Mouse (Mus musculus) erythroblast, embryonic 14.5 days (primary cell): ENCODE data around the gene Mgst2. TPM values are rescaled to one million over a fixed set of nuclear protein-coding genes. Genes with fewer than 3 reads are reported as not detected.

Experiments
- H3K27me3 ChIP-seq: 2 replicates; pipeline ENCODE4 v1.6.1; 2012; ENCODE audit warnings: inconsistent platforms; ENCODE audit not compliant: control insufficient read depth
- H3K36me3 ChIP-seq: 2 replicates; pipeline ENCODE4 v1.6.1; 2012; ENCODE audit warnings: mild to moderate bottlenecking, inconsistent platforms; ENCODE audit not compliant: control insufficient read depth
- H3K4me1 ChIP-seq: 2 replicates; pipeline ENCODE4 v1.6.1; 2012; ENCODE audit warnings: inconsistent platforms; ENCODE audit not compliant: control insufficient read depth
- H3K4me3 ChIP-seq: replicated peaks from 2 replicates; pipeline ENCODE3; 2012; ENCODE audit warnings: moderate library complexity, mild to moderate bottlenecking, inconsistent platforms
- H3K9me3 ChIP-seq: 2 replicates; pipeline ENCODE4 v1.6.1; 2012; ENCODE audit warnings: low read length, inconsistent platforms, mixed read lengths; ENCODE audit not compliant: control insufficient read depth
- GATA1 ChIP-seq: IDR thresholded peaks from 2 replicates; pipeline ENCODE4 v1.6.1; 2012; ENCODE audit warnings: low read length, inconsistent platforms, mixed read lengths
- TAL1 ChIP-seq: IDR thresholded peaks from 3 replicates; pipeline ENCODE4 v1.6.1; 2012; ENCODE audit warnings: low read length, inconsistent platforms, mixed read lengths
- polyA plus RNA-seq: library from polyadenylated mRNA; stranded (reverse); fragments of >175 nt; gene quantifications from 2 replicates; pipeline ENCODE4 v1.2.3, GENCODE M21; 2012

Mgst2 gene
- polyA plus RNA-seq: not detected in 2 replicates

- no peak for TF ChIP-seq GATA1
- TF ChIP-seq TAL1: no peak
- Histone ChIP-seq H3K4me3 (peak within 1 kb of the TSS; percentile 34), H3K4me1 (peaks cover 36% of the 10 kb centered on the region), H3K27me3 (no peaks in the 10 kb centered on the region), H3K9me3 (no peaks in the 10 kb centered on the region), H3K36me3 (no peaks in the 10 kb centered on the region)
Measured at GRCm38 (mm10) chr3:51660060-51660459, at the start of gene Mgst2. Gene Mgst2 (plus strand): TSS chr3:51660360.

GRCm38 (mm10) chr3:51611972-51612371 lies 48.2 kb upstream of the Mgst2 start:
- no peaks in the 10 kb centered on the region for H3K36me3 ChIP-seq
- H3K9me3 ChIP-seq: no peaks in the 10 kb centered on the region
- TF ChIP-seq GATA1: no peak
- no peak for TF ChIP-seq TAL1
- H3K4me3 ChIP-seq: no peak overlapping the region
- no peaks in the 10 kb centered on the region for H3K27me3 ChIP-seq
- H3K4me1 ChIP-seq: peaks cover 11% of the 10 kb centered on the region

- Histone ChIP-seq H3K27me3 (no peaks in the 10 kb centered on the region), H3K9me3 (no peaks in the 10 kb centered on the region), H3K4me3 (no peak overlapping the region), H3K36me3 (no peaks in the 10 kb centered on the region), H3K4me1 (peaks cover 11% of the 10 kb centered on the region)
- TF ChIP-seq TAL1 (no peak), GATA1 (no peak)
Measured at GRCm38 (mm10) chr3:51612398-51613356, 47.5 kb upstream of the Mgst2 start.

- Histone ChIP-seq H3K9me3 (no peaks in the 10 kb centered on the region), H3K36me3 (no peaks in the 10 kb centered on the region), H3K4me1 (peaks cover 11% of the 10 kb centered on the region), H3K27me3 (no peaks in the 10 kb centered on the region), H3K4me3 (no peak overlapping the region)
- no peak for TF ChIP-seq GATA1
- no peak for TF ChIP-seq TAL1
Measured at GRCm38 (mm10) chr3:51614278-51614677, 45.9 kb upstream of the Mgst2 start.

- Histone ChIP-seq H3K9me3 (no peaks in the 10 kb centered on the region), H3K4me1 (no peaks in the 10 kb centered on the region), H3K4me3 (no peak overlapping the region), H3K36me3 (no peaks in the 10 kb centered on the region), H3K27me3 (no peaks in the 10 kb centered on the region)
- no peak for TF ChIP-seq GATA1
- TF ChIP-seq TAL1: no peak
Measured at GRCm38 (mm10) chr3:51623956-51624355, 36.2 kb upstream of the Mgst2 start.

GRCm38 (mm10) chr3:51627741-51628140 lies 32.4 kb upstream of the Mgst2 start:
- Histone ChIP-seq H3K36me3 (no peaks in the 10 kb centered on the region), H3K4me1 (no peaks in the 10 kb centered on the region), H3K9me3 (0 out of 2 replicates have a peak, but pooled peaks cover 2% of the 10 kb centered on the region), H3K4me3 (no peak overlapping the region), H3K27me3 (no peaks in the 10 kb centered on the region)
- TF ChIP-seq GATA1 (no peak), TAL1 (no peak)

GRCm38 (mm10) chr3:51628977-51629376 lies 31.2 kb upstream of the Mgst2 start:
- Histone ChIP-seq H3K27me3 (no peaks in the 10 kb centered on the region), H3K4me1 (no peaks in the 10 kb centered on the region), H3K4me3 (no peak overlapping the region), H3K36me3 (no peaks in the 10 kb centered on the region), H3K9me3 (peaks cover 10% of the 10 kb centered on the region)
- TF ChIP-seq TAL1 (no peak), GATA1 (no peak)

GRCm38 (mm10) chr3:51630746-51631145 lies 29.4 kb upstream of the Mgst2 start:
- Histone ChIP-seq H3K4me1 (no peaks in the 10 kb centered on the region; the same call in 1 of the 2 replicates), H3K36me3 (no peaks in the 10 kb centered on the region), H3K27me3 (no peaks in the 10 kb centered on the region), H3K9me3 (peaks cover 10% of the 10 kb centered on the region), H3K4me3 (no peak overlapping the region)
- TF ChIP-seq TAL1 (no peak), GATA1 (no peak)

- Histone ChIP-seq H3K9me3 (peaks cover 10% of the 10 kb centered on the region), H3K4me3 (no peak overlapping the region), H3K27me3 (no peaks in the 10 kb centered on the region), H3K36me3 (no peaks in the 10 kb centered on the region), H3K4me1 (peaks cover 4% of the 10 kb centered on the region)
- TF ChIP-seq TAL1 (no peak), GATA1 (no peak)
Measured at GRCm38 (mm10) chr3:51631971-51632370, 28.2 kb upstream of the Mgst2 start.
